Mouse (Mus musculus) hematopoietic multipotent progenitor cell, adult 10-12 weeks (in vitro differentiated cells): ENCODE results near the gene Itsn1. TPM values are rescaled to one million over a fixed set of nuclear protein-coding genes. Genes with fewer than 3 reads are reported as not detected.

Experiments
- polyA plus RNA-seq: library from polyadenylated mRNA; stranded (reverse); fragments of >175 nt; gene quantifications from 2 replicates; pipeline ENCODE4 v1.2.3, GENCODE M21; 2012; ENCODE audit warnings: low replicate concordance

The Itsn1 gene
- polyA plus RNA-seq, result 38.3 and 39.5 TPM in 2 replicates

DNA sequence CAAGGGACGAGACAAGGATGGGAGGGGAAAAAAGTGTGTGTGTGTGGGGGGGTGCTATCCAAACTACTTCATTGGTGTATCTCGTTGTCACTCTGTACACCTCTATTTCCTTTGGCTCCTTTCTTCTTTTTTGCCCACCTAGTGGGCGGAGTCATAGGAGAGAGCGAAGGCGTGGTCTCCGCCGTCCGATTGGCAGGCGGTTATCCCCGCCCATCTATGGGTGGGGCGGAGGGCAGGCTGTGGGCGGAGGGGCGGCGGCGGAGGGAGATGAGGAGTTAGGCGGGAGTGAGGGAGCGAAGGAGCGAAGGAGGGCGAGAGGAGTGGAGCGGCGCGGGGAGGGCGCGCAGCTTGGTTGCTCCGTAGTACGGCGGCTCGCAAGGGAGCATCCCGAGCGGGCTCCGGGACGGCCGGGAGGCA is at the start of gene Itsn1:
Itsn1 (plus strand) TSS at position 216 of the 417 bp plus-strand sequence.

DNA sequence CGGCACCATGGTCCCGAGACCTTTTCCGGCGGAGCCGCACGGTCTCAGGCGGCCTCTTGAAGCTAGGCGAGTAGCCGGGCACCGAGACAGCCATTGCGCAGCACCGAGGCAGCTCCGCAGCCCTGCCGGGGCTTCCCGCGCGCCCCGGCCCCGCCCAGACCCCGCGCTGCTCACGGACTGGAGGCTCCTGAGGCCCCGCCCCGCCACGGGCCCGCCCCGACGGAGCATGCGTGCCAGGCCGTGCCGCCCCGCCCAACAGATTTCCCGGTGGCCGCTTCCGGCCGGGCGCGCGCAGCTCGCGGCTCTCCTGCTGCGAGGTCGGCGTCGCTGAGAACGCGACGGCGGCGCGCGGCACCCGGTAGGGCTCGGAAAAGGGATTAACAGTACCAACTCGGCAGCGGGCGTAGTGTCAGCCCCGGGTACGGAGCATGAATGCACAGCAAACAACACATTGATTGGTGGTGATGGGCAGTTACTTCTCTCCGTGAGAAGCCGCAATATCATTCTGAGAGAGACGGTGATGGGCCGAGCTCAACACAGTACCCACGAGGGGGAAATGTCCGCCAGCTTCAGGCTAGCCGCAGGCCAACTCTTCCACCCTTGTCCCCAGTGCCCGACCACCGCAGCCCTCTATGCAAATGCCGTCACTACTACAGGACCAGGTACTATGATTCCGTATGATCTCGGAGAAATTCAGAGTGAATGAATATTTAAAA is 40.3 kb upstream of the Itsn1 start, which contains the start of gene Donson:
Donson (minus strand) TSS at position 152 of the 716 bp plus-strand sequence.

DNA sequence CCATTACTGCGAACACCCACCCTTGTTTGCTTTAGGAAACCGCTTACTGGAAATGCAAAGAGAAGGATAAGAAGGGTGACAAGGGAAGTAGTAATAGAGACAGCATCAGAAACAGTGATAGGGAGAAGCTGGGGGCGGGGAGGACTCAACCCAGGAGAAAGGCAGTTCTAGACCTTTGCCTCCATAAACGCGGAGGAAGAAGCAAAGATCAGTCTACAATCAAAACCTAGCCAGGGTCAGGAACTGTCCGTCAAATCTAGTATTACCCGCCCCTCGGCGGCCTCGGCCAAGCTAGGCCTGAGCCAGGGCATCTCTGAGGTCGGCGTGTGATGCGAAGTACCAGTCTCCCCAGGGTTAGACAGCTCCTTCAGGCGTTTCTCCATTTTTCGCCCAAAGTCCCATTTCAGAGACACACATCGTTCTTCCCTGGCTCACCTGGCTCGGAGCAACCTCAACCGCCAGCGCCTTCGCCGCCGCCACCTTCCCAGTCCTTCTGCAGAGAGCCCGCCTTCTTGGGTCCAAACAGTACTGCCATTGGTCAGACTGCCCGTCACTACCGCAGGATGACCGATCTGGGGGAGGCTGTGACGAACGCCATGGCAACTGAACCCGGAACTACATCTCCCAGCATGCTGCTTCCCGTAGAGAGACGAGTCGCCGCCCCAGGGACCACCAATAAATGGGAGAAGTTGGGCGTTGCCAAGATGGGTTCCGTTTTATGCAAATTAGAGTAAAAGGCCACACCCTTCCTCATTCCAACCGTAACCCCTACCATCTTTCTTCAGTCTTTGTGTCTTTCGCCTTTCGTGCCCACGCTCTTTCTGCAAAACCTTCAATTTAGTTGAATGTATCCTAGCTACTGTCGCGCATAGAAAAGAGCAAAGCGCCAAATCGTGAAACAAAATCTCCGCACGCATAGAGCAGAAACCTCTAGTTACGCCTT is 687 bp upstream of the Itsn1 start, which contains the start of gene Cryzl1:
Cryzl1 (minus strand) TSS at position 853 of the 943 bp plus-strand sequence.

Other genes with a start within 250 kb of the Itsn1 start
- gene Ifnar1, start 244.0 kb upstream of the Itsn1 start, polyA plus RNA-seq, result 24.0 and 33.7 TPM in 2 replicates
- 28.8 and 98.8 TPM in 2 replicates for gene Ifngr2, start 182.2 kb upstream of the Itsn1 start, polyA plus RNA-seq
- 4.2 and 6.8 TPM in 2 replicates for gene Tmem50b, start 131.5 kb upstream of the Itsn1 start, polyA plus RNA-seq
- 1.1 and 1.7 TPM in 2 replicates for gene Dnajc28, start 110.3 kb upstream of the Itsn1 start, polyA plus RNA-seq
- 76.5 and 127 TPM in 2 replicates for gene Gart, start 82.3 kb upstream of the Itsn1 start, polyA plus RNA-seq
- gene Son, start 81.8 kb upstream of the Itsn1 start, polyA plus RNA-seq, result 56.1 and 84.0 TPM in 2 replicates
- gene Donson, start 40.5 kb upstream of the Itsn1 start, polyA plus RNA-seq, result 25.3 and 66.5 TPM in 2 replicates
- 1.2 and 4.7 TPM in 2 replicates for gene Cryzl1, start 306 bp upstream of the Itsn1 start, polyA plus RNA-seq